Mouse (Mus musculus) CH12F3 (cell line): Measurements from ENCODE around the gene Smg9.

ENCODE experiments used
- in situ Hi-C: fragments of 300-500 bp; cut with MboI; formaldehyde crosslinking; loops from 2 replicates; pipeline ENCODE4 v1.14.3; 2020; ENCODE audit warnings: low sequenced_read_pairs

The Smg9 gene

DNA sequence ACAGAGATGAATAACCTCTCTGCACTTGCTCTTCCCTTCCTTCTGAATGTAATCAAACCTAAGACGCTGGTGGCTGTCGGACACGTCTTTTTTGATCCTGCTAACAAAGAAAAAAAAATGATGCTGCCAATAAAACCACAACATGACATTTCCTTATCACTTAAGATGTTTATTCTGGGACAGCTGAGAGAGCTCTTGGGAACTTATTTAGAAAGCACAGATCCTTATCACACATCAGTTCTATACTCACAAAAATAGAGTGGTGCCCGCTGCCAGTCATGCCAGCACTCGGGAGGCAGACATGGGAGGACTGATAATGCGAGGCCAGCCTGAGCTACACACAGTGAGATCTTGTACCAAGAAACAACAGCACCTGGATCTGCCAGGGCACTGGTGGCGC lies 40.5 kb downstream of the Smg9 start:
- in situ Hi-C loops = no loop called here

DNA sequence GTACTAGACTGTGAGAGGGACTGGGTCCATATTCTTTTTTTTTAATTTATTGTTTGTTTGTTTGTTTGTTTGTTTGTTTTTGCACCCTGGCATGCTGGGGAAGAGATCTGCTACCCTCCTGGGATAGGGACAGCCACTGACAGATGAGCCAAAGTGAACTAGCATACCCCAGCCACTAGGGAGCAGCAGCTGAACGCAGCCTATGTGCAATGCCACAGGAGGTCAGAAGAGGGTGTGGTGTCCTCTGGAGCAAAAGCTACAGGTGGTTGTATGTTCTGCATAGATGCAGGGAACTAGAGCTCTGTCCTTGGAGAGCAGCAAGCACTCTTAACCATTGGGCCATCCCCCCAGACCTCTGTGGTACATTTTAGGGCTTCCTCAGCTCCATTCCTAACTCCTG lies 42.4 kb downstream of the Smg9 start:
- in situ Hi-C loops = no loop called here

DNA sequence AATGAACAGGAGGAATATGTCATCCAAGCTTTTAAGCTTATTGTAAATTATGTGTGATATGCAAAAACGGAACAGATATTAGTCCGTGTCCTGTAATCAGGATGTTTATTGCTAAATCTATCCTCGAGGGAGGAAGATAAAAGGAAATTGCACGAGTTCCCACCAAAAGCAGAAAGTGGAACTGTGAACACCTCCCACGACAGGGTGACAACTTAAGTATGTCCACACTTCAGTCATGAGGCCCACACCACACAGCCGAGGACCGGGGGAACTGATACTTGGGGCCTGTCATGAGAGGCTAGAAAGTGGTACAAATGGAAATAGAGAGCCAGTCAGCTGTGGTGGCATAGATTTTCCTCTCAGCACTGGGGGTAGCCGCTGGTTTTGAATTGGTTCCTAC lies 42.9 kb downstream of the Smg9 start:
- in situ Hi-C loops = no loop called here

DNA sequence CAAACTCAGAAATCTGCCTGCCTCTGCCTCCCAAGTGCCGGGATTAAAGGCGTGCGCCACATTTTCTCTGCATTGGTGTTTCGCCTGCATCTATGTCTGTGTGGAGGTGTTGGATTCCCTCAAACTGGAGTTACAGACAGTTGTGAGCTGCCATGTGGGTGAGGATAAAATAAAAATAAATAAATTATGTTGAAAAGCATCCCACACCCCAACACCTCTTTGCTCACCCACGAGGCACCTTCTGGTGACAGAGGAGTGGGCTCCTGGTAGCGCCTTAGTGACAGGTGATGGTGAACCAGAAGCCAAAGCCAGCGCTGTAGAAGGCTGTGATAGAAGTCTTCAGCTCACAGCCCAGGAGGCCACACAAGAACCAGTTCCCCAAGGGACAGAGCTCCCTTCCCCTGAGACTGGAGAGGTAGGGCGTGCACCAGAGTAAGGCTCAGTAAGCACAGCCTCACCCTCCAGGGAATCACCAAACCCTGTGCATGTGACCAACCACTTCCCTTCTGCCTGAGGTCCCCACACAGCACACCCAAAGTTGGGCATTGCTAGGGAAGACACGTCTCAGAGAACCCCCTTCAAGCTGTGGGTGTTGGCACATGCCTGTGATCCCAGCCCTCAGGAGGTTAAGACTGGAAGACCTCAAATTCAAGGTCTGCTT lies 46.0 kb downstream of the Smg9 start:
- in situ Hi-C loops = no loop called here

DNA sequence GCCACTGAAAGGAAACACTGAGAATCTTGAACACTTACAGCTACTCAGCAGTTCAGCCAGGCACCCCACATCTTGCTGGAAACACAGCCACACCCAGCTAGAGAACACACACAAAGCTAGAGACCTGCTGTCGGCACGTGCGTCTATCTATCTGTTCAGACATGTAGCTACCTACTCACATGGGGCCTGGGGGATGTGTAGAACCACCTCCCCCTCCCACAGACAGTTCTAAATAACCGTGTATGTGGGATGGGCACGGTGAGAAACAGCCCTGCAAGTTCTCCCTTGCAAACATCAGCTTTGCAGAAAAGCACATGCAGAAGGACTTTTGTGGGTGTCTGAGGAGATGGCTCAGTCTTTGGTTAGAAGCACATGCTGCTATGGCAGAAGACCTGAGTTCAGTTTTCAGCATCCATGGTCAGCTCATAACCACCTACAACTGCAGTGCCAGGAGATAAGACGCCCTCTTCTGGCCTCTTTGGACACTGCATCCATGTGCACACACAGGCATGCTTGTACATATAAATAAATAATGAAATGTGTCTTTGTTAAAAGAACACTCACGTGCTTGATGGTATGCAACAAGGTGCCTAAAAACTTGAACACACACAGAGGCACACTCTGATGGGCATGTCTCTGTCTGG lies 47.4 kb downstream of the Smg9 start:
- in situ Hi-C loops = no loop called here

DNA sequence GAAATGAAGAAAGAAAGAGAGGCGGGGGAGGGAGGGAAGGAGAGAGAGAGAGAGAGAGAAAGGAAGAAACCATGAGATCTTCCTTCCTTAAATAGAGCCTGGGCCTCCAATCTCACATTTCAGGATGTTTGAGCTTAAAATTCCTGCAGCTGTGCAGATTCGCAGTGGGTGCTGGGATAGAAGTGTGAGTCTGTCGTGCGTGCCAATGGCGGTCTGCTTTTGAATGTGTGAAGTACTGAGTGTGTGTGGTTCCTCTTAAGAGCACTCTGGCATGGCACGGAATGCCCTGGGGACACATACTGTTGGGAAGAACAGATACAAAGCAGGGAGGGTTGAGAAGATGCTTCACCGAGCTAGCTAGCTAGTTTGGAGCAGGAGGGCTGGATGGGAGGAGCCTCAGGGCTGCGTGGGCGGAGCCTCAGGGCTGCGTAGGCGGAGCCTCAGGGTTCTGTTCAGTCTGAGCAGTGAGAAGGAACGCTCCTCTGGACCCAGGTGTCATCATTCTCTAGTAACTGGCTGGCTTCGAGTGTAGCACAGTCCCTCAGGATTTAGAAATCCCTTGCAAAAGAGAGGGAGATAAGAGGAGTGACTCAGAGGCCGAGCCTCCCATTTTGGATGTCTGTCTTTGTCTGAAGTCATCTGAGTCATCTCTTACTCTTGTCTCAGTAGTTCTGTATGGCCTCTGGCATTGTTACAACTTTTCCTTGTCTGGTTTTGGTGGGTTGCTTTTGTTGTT lies 49.5 kb downstream of the Smg9 start:
- in situ Hi-C loops = no loop called here

DNA sequence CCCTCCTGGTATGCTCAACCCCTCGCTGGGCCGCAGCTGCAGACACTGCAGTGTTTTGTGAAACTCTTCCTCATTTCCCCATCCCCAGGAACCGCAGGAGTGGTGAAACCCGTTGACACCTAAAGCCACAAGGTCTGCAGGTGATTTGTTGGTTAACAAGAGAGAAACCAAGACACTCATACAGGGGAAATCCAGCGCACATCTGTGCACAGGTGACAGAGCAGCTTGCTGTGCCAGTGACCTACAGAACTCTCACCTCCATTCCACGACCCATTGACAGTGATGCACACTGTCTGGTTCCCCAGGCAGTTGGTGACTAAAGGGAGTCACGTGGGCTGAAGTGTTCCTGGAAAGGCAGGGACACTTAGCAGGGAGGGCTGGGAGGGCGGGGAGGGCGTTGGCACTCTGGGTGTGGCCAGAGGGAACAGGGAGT lies 51.2 kb downstream of the Smg9 start:
- in situ Hi-C loops = no loop called here

DNA sequence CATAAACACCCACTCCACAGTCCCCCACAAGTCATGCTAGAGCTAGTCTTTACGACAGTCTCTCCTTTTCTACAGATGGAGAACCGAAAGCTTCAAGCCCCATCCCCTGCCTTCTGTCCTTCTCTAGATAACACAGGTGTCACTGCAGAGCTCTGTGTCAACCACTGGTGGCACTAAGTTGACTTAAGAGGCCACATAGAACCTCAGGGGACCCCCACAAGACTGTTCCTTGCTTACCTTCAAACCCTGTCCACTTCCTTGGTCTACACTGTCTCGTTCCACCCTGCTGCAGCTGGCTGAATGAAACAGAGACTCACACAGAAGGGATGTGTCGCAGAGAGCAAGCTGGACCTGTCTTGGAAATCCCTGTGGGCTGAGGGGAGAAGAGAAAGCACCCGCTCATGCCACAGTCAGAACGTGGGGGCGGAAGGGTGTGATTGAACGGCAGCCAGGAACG lies 52.5 kb downstream of the Smg9 start, which contains the start of gene Irgc1:
Gene Irgc1 (minus strand): TSS at position 443 of the 457 bp plus-strand sequence.
- in situ Hi-C loops = no loop called here

DNA sequence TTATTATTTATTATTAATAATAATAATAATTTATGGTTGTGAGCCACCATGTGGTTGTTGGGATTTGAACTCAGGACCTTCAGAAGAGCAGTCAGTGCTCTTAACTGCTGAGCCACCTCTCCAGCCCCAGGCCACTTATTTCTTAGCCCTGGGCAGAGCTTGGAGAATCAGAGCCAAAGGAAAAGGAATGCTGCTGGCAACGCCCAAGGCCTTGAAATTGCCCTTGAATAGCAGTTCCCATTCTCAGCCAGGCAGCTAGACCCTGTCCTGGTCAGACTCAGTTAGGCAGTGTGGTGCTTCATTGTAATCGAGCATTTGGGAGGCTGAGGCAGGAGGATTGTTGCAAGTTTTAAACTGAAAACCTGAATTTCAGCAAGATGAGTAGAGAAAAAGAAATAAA lies 54.8 kb downstream of the Smg9 start:
- in situ Hi-C loops = no loop called here

DNA sequence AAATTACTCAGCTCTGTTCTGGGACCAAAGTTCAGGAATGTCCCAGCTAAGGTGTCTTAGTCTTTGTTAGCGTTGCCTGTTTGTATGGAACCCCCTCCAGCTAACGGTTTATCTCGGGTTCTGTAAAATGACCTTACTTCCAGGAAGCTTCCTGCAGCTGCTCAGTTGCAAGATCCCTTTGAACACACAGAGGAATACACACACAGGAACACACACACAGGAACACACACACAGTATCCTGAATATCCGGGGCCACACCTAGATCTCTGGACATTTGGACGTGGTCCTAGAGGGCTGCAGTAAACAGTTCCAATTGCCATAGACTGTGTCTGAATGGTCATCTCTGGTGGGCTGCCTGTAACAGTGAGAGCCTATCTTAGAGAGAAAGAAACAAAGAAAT lies 56.3 kb downstream of the Smg9 start:
- in situ Hi-C loops = no loop called here

DNA sequence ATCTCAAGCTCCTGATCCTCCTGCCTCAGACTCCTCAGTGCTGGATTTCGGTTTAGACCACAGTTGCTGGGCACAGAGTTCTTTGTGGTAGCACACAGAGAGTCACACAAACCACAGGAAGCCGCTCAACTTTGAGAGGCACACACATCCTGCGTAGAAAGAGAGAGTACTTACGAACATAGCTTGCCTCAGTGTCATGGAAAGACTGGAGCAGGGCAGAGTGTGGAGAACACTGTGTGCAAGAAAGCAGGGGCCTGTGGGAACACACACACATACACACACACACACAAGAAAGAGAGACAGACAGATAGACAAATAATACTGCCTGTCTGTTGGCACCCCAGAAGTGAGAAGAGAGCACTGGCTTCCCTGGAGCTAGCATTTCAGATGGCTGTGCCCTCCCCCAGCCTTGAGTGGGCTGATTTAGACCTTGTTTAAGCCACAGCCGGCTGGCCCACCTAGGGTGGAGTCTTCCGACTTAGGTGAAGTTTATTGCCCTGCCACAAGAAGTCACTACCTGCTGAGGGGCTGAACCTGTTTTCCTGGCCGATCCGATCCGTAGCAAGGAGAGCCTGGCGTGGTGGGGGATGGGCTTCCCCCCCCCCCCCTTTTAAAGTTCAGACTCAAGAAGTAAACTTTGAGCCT lies 58.4 kb downstream of the Smg9 start:
- in situ Hi-C loops = no loop called here

DNA sequence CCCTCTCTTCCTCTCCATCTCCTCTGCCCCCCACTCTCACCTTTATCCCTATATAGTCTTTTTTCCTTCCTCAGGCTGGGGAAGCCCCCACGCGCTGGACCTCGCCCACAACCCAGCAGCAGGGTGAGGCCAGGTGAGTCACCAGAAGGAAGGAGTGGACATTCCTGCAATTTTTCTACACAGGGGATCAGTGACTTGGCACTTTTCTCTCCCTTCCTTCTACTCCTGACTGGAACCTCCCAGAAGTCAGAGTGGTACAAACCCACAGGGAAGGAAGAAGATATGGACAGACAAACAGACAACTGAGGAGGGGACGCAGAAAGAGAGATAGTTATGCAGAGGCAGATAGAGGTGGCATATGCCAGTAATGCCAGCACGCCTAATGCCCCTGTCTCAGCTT lies 60.0 kb downstream of the Smg9 start:
- in situ Hi-C loops = no loop called here

DNA sequence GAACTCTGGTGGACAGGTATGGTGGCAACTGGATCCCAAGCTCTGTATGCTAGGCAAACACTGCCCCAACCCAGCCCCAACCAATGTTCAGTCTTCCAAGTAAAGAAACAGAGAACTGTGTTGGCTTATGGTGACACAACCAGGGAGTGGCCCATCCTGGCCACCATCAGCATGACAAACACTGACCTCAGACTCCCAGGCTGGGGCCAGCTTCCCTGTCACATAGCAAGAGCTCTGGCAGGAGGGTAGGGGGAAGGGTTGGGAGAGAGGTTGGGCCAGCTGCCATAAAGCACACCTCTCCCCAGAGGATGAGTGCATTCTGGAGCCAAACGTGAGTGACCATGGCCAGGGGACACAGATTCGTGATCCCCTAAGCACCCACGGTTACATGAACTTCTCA lies 60.4 kb downstream of the Smg9 start:
- in situ Hi-C loops = no loop called here

DNA sequence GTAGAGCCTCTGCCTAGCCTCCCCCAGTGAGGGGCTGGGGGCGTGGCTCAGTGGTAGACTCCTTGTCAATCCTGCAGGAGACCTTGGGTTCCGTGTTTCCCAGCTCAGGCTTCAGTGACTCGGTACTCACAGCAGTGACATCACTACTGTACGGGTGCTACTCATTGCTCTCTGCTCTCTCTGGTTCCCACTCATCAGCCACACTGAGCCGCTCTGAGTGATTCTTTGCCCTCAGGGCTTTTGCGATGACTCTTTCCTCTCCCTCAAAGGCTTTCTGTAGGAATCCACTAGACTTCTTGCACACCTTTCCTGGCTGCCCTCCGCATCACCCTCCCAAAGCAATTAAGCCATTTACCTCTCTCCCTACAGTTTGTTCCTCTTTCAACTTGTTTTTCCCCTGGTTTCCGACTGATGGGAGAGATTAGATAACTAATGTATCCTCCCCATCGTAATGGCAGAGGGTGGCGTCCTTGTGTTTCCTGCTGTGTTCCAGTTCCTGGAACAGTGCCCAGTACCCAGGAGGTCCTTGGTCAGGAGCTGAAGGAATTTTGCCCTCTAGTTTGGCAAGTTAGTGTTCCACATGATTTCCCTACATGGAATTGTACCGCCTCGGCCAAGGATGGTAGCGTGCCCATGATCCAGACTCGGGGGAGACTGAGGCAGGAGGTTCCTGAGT lies 62.1 kb downstream of the Smg9 start:
- in situ Hi-C loops = no loop called here

DNA sequence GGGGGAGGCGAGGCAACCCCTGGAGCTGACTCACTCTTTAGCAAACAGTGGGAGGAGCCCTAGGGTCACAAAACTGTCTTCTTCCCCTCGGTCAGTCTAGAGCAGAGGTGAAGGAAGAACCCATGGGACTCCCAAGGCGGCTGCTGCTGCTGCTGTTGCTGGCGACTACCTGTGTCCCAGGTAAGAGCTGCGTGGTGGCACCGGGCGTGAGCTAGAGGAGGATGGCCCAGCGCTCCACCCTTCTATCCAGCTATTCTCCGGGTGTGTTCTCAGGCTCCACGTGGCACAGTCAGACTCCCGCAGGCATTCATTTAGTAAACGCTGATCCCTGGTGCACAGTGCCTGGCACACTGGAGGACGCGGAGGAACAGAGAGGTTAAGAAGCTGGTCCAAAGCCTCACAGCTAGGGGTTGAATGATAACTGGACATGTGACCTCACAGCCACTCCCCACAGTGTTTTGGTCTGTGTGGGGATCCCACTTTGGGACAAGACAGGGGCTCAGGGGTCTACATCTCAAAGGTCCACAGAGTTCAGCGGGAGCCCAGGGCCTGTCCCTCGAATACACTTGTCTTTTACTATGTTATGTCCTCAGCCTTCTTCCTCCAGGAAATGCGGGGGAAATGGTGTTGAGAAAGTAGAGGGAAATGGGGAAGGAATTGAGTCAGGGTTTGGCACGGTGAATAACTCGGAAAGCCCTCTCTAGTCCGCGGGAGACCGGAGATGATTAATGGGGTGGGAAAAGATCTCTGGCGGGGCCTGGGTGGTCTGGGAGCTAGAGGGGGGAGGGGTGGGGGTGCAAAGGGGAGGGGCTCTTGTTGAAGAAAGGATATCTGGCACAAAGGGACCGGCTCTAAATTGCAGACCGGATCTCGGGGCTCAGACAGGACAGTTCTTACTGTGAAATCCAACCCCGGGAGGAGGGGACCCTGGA lies 63.2 kb downstream of the Smg9 start, which contains the start of gene Plaur:
Gene Plaur (plus strand): TSS at position 97 of the 932 bp plus-strand sequence.
- in situ Hi-C loops = no loop called here

DNA sequence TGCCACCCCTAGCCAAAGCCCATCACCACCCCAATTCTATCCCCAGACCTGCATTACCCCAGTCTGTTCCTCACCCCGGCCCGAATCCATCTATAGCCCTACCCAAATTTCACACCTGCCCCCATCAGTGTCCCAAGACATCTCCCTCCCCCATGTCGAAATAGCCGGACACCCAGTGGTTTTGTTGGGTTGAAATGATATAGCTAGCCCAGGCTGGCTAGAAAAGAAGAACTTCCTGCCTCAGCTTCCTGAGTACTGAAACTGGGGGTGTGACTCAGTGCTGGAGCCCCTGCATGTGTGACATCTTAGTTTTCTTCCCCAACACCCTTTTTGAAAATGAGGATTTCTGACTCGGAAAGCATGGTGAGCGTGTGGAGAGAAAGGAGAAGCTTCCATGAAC lies 67.4 kb downstream of the Smg9 start:
- in situ Hi-C loops = no loop called here

DNA sequence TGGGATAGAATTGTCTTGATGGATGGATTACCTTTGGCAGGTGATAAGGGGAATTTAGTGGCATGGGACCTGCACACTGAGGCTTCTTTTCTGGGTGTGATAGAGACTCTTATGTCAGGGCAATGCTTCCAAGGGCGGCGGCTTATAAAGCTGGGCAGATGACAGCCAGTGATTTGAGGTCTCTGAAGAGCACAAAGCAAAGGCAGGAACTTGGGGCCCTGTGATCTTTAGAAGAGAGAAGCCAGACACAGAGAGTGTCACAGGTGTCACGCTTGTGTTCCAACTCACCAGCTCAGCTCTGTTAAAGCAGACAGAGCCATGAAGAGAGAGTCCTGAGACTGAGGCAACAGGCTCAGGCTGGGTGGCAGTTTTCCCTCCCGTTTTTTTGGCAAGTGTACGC lies 68.5 kb downstream of the Smg9 start:
- in situ Hi-C loops = no loop called here

DNA sequence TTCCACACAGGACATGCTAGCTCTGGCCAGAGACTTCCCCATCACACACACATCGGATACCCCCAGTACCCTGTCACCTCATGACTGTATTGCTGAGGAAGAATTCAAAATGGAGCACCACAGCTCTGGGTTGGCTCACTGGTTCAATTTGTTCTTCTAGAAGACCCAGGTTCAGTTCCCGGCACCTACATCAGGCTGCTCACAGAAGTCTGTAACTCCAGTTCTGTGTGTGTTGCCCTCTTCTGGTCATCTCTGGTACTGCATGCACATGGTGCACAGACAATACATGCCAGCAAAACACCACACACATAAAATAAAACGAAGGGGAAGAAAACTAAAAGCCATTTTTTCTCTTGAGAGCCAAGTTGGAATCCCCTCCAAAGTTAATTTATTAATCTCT lies 69.7 kb downstream of the Smg9 start:
- in situ Hi-C loops = no loop called here

DNA sequence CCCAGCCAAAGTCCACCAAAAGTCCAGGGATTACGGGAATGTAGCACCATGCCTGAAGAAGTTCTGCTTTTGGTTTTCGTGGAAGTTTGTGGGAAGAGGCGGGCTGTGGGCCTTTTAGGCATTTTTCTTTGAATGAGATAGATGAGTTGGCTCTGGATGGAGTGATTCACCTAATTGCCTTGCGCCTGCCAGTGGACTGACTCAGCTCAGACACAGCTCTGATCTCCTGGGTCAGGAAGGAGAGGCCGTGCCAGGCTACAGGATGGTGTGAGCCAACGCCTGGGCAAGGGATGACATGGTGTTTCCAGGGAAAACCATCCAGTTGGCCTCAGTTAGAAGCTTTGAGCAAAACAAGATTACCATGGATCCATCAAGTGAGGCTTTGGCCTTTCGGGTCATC lies 70.9 kb downstream of the Smg9 start:
- in situ Hi-C loops = no loop called here
